Mouse (Mus musculus): Measurements from ENCODE around the gene Rundc3a.

DNA sequence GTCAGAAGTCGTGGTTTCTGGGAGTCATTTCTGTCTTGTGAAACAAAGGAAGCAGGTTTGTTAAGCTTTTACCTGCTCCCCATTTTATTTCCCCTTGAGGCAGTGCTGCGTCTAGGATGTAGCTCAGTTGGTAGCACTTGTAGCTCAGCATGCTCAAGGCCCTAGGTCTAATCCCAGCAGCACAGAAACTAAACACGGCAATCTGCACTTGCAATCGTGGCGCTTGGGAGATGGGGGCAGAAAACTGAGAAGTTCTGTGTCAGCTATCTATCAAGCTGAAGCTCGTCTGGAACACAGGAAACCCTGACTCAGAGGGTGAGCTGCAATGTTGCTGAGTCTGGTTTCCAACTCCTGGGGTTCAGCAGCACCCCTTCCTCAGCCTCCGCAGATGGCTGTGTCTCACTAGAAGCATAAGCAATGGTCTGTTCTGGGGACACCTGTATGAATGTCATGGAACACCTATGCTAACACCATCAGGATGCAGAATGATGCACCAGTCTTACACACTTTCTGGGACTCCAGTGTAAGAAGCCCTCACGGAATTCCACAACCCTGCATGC is 35.9 kb downstream of the Rundc3a start:
- TF ChIP-seq POLR2A (IDR thresholded peaks at IDR 0.05; ENCODE audit: borderline replicate concordance, insufficient read depth, low read length) = no peak
- no peak for TF ChIP-seq CTCF (IDR thresholded peaks at IDR 0.05; ENCODE audit: borderline replicate concordance, insufficient read depth, low read depth, low read length)
